Mouse (Mus musculus): ENCODE data around the gene Vwa1. TPM values are rescaled to one million over a fixed set of nuclear protein-coding genes. Genes with fewer than 3 reads are reported as not detected.

Vwa1 gene
- total RNA-seq (2021): 10 to 100 TPM in 1 of 2 experiments, 1 to 10 TPM in 1; 7.1 to 14.6 TPM
- long read RNA-seq, experiment 1, transcript Vwa1-201 (4 exons, 3,623 nt): major isoform, 22 of 25 reads
- long read RNA-seq, experiment 1, partial matches to known transcripts: 2 of 25 reads
- long read RNA-seq, experiment 1, other reads (novel, unspliced or antisense): 1 of 25 reads
- long read RNA-seq, experiment 2, transcript Vwa1-201 (4 exons, 3,623 nt): major isoform, 8 of 10 reads
- long read RNA-seq, experiment 2, partial matches to known transcripts: 2 of 10 reads
- long read RNA-seq, experiment 2, other reads (novel, unspliced or antisense): 0 of 10 reads

GRCm38 (mm10) chr4:155774280-155774754 is at the start of gene Vwa1:
Gene Vwa1, minus strand, starts transcription at chr4:155774698.
- DNase-seq: peak; percentile 94 to 96

GRCm38 (mm10) chr4:155823443-155823842 is 48.9 kb upstream of the Vwa1 start:
- no peak for DNase-seq

DNA sequence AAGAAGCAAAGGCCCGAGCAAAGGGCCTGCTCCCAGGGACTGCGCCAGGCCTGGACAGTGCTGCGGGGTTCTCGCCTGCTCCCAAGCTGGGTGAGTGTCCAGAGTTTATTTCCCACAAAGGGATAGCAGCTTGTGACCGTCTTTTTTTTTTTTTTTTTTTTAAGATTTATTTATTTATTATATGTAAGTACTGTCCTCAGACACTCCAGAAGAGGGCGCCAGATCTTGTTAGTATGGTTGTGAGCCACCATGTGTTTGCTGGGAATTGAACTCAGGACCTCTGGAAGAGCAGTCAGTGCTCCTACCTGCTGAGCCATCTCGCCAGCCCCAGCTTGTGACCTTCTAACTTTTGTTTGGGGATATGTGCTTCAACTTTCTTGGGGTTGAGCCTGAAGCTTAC is 46.5 kb upstream of the Vwa1 start:
- DNase-seq: peak in 1 of 2 experiments; percentile 37

DNA sequence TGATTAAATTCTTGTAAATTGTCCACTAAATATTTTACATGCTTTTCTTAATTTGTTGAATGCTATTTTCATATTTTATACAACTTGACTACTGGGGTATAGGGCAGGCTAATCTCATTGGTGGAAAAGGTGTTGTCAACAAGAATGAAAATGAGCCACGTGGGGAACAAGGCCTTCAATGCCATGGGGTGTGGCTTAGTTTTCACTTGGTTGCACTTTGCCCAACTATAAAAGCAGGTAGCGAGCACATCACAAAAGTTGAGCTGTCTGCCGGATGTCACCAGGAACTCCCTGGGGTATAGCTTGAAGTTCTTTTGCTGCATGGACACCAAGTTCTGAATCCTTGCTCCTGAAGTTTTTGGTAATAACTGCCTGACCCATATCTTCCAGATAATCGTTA is 43.0 kb upstream of the Vwa1 start:
- DNase-seq: no peak

DNA sequence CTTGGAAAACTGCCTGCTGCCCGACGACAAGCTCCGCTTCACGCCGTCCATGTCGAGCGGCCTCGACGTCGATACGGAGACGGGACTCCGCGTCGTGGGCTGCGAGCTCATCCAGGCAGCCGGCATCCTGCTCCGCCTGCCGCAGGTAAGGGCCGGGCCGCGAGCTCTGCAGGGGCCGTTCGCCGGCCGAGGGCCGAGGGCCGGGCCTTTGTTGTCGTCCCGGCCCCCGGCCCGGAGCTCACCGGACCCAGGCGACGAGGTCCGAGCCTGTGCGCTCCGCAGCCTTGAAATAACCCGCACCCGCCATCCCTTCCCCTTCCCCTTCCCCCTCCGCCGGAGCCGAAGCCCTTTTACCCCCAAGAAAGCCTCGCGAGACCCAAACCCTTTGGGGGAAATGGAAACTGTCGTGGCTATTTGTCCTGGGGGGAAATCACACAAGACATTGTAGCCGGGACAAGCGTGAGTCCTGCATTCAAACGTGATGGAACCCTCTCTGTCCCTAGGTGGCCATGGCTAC is 38.2 kb upstream of the Vwa1 start:
- peak in 1 of 2 experiments; percentile 33 for DNase-seq

DNA sequence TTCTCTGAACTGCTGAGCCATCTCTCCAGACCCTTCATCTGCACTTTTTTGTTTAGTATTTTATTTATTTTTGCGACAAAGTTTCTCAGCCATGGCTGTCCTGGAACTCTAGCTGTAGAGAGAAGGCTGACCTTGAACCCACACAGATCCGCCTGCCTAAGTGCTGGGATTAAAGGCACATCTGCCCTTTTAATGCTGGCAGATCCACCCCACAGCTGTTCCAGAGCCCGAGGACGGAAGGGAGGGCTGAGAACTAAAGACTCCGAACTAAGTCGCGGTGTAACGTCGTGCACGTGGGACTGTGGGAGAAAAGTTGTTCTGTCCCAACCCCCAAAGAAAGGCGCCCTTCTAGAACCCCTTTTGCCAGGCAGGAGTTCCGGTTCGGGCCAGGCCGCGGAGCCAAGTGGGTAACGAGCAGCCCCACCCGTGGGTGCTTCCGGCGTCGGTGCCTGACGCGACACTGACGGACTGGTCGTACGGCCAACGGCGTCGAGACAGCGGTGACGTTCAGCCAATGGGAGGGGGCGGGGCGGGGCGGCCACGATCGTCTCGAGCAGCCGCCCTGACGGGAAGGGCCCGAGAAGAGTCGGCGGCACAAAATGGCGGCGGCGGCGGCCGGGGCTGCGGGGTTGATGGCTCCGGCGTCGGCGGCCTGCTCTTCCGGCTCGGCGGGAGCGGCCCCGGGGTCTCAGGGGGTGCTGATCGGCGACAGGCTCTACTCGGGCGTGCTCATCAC is 37.6 kb upstream of the Vwa1 start, which contains the start of gene Ccnl2:
TSS of gene Ccnl2 (plus strand) at position 561 of the 736 bp plus-strand sequence.
- peak; percentile 94 to 97 for DNase-seq

DNA sequence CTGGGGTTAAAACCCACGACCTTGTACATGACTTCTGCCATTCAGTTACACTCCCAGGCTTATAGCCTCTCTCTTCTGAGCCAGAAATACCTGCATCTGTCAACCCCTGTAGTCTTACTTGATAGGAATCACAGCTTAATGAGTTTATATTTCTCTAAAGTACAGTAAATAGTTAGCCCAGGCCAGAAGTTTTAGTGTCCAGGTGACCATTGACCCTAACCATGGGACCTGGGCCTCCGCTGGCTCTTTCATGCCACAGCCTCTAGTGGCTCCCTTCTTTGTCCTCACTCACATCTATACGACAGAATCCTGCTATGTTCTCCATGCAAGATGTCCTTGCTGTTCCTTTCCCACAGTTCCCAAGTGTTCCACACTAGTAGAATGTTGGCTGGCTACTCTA is 33.3 kb upstream of the Vwa1 start:
- no peak for DNase-seq

DNA sequence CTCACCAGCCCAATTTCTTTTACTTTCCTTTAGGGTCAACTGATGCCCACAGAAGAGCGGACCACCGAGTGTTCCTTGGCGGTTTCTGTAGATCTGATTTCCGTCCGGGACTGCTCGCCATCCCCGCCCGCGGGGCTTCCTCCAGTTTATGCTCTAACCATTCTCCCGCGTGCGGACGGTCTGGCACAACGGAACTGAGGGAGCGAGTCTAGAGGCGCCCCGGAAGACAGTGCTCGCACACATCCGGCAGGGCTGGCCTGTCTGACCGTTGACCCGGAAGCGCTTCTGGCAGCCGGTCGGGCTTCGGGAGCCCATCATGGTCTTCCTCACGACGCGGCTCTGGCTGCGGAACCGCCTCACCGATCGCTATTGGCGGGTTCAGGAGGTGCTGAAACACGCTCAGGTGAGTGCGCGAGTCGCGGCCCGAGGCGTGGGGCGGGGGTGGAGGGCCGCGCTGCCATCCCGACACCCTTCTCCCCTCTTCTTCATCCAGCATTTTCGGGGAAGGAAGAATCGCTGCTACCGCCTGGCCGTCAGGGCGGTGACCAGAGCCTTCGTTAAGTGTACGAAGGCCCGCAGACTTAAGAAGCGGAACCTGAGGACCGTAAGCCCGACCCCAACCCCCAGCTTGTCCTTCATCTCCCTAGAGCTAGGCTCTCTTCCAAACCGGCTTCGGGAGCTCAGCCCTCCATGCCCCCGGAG is 29.0 kb upstream of the Vwa1 start:
- peak; percentile 96 to 98 for DNase-seq

DNA sequence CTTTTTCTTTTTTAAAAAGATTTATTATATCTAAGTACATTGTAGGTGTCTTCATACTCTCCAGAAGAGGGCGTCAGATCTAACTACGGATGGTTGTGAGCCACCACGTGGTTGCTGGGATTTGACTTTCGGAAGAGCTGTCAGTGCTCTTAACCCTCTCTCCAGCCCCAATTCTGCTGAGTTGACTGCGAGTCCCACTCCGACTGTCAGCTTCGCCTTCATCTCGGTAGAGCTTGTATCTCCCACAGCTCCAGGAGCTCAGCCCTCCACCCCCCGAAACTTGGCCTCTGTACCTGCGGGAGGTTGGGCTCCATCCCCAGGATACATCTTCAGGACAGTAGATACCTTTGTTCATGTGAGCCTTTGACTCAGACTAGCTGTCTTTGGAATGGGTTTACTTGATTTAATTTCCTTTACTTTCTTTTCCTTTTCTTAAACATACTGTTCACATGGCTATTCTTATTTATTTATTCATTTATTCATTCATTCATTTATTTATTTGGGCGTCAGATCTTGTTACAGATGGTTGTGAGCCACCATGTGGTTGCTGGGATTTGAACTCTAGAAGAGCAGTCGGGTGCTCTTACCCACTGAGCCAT is 28.3 kb upstream of the Vwa1 start, which contains the start of gene Mrpl20:
TSS of gene Mrpl20 (plus strand) at position 138 of the 599 bp plus-strand sequence.
- no peak for DNase-seq

DNA sequence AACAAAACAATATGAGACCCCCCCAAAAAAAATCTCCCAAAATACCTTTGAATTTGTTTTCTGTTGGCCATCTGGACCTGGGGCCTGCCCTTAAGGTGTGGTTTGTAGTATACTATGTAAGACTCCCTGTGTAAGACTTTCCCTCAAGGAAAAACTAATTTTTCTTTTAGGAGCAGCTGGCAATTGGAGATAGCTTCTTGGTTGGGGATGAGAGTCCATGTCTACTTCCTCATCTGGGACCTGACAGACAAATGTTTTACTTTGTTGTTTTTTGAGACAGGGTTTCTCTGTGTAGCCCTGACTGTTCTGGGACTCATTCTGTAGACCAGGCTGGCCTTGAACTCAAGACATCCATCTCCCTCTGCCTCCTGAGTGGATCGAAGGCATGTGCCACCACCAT is 27.6 kb upstream of the Vwa1 start:
- no peak for DNase-seq

DNA sequence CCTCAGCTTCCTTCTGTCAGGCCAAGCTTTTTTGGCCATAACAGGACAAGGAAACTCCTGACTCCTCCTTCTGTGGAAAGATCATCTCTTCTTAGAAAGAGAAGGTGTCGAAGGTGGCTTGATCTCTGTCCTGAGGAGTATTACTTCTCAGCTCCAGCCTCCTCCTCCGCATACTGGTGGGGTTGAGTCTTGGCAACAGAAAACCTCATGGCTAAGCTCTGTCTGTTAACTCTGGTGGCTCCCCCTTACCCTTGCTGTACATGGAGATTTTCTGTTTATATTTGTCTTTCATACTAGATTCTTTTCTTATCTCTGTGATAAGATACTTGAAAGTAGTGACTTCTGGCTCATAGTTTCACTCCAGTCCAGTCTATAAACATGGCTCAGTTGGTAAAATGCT is 19.2 kb upstream of the Vwa1 start:
- DNase-seq: no peak

- peak in 1 of 2 experiments; percentile 0 for DNase-seq
Measured at GRCm38 (mm10) chr4:155791240-155791933, 16.9 kb upstream of the Vwa1 start.

GRCm38 (mm10) chr4:155790650-155791161 is 16.2 kb upstream of the Vwa1 start:
- DNase-seq: no peak

DNA sequence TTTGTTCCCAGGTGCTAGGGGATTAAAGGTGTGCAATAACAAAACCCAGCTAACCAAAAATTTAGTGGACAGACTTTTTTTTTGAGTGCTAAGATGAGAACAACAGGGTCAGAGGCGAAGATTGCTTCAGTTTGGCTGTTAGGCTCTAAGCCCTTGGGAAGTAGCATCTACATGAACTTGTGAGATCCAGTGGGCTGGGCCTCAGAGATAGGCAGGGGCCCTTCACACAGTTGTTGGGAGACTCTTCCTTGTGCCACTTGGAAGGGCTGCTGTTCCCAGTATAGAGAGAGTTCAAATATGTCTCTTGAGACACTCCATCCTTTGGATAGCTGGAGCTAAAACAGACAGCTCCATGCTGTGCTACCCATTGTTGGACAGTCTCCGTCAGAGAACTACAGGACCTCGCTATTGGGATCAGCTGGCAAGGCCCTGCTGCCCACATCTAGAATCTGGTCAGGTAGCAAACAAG is 15.6 kb upstream of the Vwa1 start, which contains the start of gene Ankrd65:
TSS of gene Ankrd65 (plus strand) at position 419 of the 469 bp plus-strand sequence.
- no peak for DNase-seq

- DNase-seq: peak in 1 of 2 experiments; percentile 0
Measured at GRCm38 (mm10) chr4:155788833-155789232, 14.3 kb upstream of the Vwa1 start.

- no peak for DNase-seq
Measured at GRCm38 (mm10) chr4:155788300-155788699, 13.8 kb upstream of the Vwa1 start.

DNA sequence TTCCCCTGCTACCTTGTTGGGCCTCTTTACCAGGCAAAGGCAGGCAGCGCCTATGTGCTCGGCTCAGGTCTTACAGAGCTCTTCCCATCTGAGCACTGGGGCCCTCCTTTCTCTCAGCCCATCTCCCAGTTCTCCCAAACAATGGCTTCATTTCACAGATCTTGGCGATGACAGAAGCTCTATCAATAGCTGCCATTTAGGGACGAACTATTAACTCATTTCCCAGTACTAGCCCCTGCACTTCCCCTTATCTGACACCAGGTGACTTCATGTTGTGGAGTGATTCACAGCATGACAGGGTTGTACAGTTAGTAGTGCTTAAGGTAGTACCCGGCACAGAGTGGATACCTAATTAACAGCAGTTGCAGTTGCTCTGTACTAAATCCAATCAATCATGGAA is 11.3 kb upstream of the Vwa1 start, which contains the start of gene Tmem88b:
TSS of gene Tmem88b (minus strand) at position 56 of the 400 bp plus-strand sequence.
- no peak for DNase-seq

GRCm38 (mm10) chr4:155785246-155785645 is 10.7 kb upstream of the Vwa1 start:
- no peak for DNase-seq

DNA sequence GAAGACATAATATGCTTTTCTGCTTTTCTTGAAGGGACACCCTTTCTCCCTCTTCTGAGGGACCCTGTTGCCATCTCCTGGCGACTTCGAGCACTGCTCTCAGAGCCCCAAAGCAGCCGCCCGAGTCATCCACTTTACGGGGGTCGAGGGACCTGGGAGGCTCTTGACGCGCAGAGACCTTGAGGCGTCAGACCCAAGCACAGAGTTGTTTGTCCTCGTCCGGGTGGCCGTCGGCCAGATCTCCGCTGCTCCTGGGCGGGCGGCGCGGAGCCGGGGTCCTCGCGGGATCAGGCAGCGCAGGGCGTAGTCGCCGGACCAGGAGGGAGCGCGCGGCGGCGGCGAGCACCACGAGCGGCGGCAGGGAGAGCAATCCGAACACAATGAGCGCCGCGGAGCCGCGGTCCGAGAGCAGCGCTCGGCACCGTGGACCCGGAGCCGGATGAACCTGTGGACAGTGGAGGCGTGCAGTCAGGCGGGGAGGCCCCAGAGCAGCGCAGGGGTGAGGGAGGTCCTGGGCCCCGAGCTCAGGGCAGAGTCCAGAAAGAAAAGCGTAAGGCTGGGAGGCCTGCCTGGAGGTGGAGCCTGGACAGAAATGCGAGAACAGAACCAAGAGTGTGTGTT is 9.7 kb upstream of the Vwa1 start:
- peak; percentile 88 to 91 for DNase-seq

GRCm38 (mm10) chr4:155783486-155784080 is 9.1 kb upstream of the Vwa1 start:
- peak in 1 of 2 experiments; percentile 30 for DNase-seq

All from heart, adult 18-20 months (tissue).